Mouse (Mus musculus): ENCODE measurements around the gene Tbl1xr1.

Gene Tbl1xr1

DNA sequence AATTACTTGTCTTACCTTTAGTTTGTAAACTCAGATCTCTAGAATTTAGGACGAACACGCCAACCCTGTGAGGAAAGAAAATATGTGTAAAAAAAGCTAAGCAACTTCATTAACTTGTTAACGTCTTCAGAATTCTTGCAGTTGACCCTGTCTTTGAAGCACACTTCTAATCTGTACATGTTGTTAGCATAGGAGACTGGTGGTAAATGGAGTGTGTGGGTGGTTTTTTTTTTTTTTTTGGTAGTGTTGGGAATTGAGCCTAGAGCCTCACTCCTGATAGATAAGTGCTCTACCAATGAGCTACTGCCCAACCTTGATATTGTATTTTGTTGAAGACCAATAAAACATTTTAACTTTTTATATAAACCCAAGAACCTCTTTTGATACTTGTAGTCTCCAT lies 2.1 kb downstream of the Tbl1xr1 start:
- Histone ChIP-seq H3K4me1 (replicated peaks; ENCODE audit: low read depth, low read length) (peaks cover 69% of the 10 kb centered on the region), H3K36me3 (ENCODE audit: insufficient read depth, low read length) (peaks cover 26% of the 10 kb centered on the region), H3K9me3 (ENCODE audit: low read length) (no peaks in the 10 kb centered on the region), H3K4me3 (replicated peaks; ENCODE audit: low read length) (peak overlapping the region; percentile 88), H3K27me3 (ENCODE audit: insufficient read depth, low read length) (no peaks in the 10 kb centered on the region)
- TF ChIP-seq POU5F1 (IDR thresholded peaks at IDR 0.05; ENCODE audit: borderline replicate concordance, low read length) (no peak), NANOG (IDR thresholded peaks at IDR 0.05; ENCODE audit: borderline replicate concordance, low read length) (no peak), CTCF (conservative IDR thresholded peaks at IDR 0.05; ENCODE audit: low read length) (no peak)

DNA sequence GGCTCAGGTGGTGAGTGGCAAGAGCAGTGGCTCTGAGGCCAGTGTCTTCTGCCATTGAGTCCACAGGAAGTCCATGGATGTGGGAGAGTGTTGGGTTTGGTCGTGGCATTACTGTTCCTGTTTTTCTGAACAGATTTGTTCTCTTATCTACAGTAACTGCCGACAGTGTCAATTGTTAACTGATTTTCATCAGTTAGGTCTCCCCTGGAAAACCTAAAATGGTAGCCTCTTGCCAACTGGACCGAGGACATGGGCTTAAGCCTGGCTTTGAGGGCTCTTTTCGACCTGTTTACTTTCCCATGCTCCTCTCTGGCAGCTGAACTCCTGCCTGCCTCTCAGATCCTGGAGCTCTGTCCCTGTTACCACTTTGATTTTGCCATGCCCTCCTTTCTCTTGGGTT lies 5.4 kb downstream of the Tbl1xr1 start:
- TF ChIP-seq POU5F1 (IDR thresholded peaks at IDR 0.05; ENCODE audit: borderline replicate concordance, low read length) (no peak), NANOG (IDR thresholded peaks at IDR 0.05; ENCODE audit: borderline replicate concordance, low read length) (no peak), CTCF (conservative IDR thresholded peaks at IDR 0.05; ENCODE audit: low read length) (no peak)
- Histone ChIP-seq H3K4me3 (replicated peaks; ENCODE audit: low read length) (no peak overlapping the region), H3K4me1 (replicated peaks; ENCODE audit: low read depth, low read length) (peaks cover 87% of the 10 kb centered on the region)

DNA sequence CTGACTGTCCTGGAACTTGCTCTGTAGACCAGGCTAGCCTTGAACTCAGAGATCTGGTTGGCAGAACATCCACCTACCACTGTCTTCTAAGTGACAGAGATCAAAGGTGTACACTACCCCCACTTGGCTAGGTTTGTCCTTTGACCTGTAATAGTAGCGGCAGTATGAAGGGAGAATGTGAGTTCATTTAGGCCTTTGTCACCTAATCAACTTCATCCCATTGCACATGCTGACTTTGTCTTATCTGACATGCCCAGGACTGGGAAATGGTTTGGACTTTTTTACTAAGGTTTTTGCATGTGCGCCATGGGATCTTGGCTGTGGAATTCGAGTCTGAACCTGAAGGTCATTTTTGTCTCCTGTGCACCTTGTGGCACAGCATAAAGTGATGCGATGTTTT lies 6.4 kb downstream of the Tbl1xr1 start:
- Histone ChIP-seq H3K4me1 (replicated peaks; ENCODE audit: low read depth, low read length) (peaks cover 87% of the 10 kb centered on the region), H3K9me3 (ENCODE audit: low read length) (no peaks in the 10 kb centered on the region), H3K27me3 (ENCODE audit: insufficient read depth, low read length) (no peaks in the 10 kb centered on the region), H3K36me3 (ENCODE audit: insufficient read depth, low read length) (peaks cover 26% of the 10 kb centered on the region), H3K4me3 (replicated peaks; ENCODE audit: low read length) (no peak overlapping the region)
- TF ChIP-seq POU5F1 (IDR thresholded peaks at IDR 0.05; ENCODE audit: borderline replicate concordance, low read length) (no peak), CTCF (conservative IDR thresholded peaks at IDR 0.05; ENCODE audit: low read length) (no peak), NANOG (IDR thresholded peaks at IDR 0.05; ENCODE audit: borderline replicate concordance, low read length) (no peak)

More for the DNA sequence above, 5.4 kb downstream of the Tbl1xr1 start:
- H3K9me3 ChIP-seq (ENCODE audit: low read length), result no peaks in the 10 kb centered on the region
- H3K27me3 ChIP-seq (ENCODE audit: insufficient read depth, low read length), result no peaks in the 10 kb centered on the region
- peaks cover 26% of the 10 kb centered on the region for H3K36me3 ChIP-seq (ENCODE audit: insufficient read depth, low read length)

DNA sequence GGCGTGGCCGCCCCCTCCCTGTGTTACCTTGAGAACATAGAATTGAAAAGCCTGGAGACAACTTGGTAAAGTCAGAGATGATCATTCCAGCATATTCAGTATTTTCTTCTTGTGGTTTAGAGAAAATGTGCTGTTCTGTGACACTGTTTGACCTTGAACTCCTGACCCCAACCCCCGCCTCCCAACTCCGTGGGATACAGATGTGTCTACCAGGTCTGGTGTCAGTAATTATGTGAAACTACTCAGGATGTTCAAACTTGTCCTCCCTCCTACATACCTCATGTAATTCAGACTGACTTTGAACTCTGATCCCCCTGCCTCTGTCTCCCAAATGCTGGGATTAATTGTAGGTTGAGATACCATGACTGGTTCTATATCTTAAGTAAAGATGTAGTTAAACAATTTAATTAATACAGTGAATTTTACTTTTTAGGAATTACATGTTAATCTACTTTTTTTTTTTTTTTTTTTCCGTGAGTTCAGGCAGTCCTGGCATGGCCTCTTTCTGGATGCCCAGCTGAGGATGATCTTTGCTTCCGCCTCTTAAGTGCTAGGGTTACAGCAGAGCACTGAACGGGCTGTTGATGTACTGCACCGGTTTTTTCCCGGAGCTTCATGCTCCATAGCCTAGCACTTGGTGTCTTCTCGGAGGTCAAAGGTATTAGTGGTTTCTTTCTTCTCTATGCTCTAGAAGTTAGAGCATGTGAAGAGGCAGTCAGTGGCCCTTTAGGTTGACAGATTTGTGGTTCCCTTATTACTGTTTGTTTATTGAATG lies 8.0 kb downstream of the Tbl1xr1 start:
- no peaks in the 10 kb centered on the region for H3K27me3 ChIP-seq (ENCODE audit: insufficient read depth, low read length)
- TF ChIP-seq CTCF (conservative IDR thresholded peaks at IDR 0.05; ENCODE audit: low read length) (no peak), NANOG (IDR thresholded peaks at IDR 0.05; ENCODE audit: borderline replicate concordance, low read length) (peak; percentile 11; the same call in 1 of the 2 replicates)

DNA sequence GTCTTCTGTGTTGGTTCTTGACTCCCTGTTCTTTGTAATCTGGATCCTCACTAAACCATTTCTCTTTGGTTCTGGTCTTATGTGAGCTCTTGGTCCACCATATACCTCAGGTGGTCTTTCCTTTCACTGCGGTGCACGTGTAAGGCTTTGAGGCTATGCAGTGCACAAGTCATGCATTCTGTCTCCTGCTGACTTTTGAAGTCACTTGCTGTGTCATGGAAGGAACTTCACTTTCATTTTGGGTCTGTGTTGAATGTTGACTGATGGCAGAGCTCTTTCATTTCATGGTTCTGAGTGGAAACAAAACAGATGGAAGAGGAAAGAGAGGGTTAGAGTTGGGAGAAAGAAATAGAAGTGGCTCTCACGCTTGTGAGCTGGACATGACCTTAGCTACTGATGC lies 13.4 kb downstream of the Tbl1xr1 start:
- no peak for TF ChIP-seq CTCF (conservative IDR thresholded peaks at IDR 0.05; ENCODE audit: low read length)
- no peak for TF ChIP-seq NANOG (IDR thresholded peaks at IDR 0.05; ENCODE audit: borderline replicate concordance, low read length)
- TF ChIP-seq POU5F1 (IDR thresholded peaks at IDR 0.05; ENCODE audit: borderline replicate concordance, low read length), result no peak
- peaks cover 89% of the 10 kb centered on the region for H3K4me1 ChIP-seq (replicated peaks; ENCODE audit: low read depth, low read length)
- H3K36me3 ChIP-seq (ENCODE audit: insufficient read depth, low read length), result peaks cover 41% of the 10 kb centered on the region
- H3K9me3 ChIP-seq (ENCODE audit: low read length), result no peaks in the 10 kb centered on the region
- H3K27me3 ChIP-seq (ENCODE audit: insufficient read depth, low read length), result no peaks in the 10 kb centered on the region
- no peak overlapping the region for H3K4me3 ChIP-seq (replicated peaks; ENCODE audit: low read length)

More for the DNA sequence above, 8.0 kb downstream of the Tbl1xr1 start:
- Histone ChIP-seq H3K4me1 (replicated peaks; ENCODE audit: low read depth, low read length) (peaks cover 86% of the 10 kb centered on the region), H3K9me3 (ENCODE audit: low read length) (no peaks in the 10 kb centered on the region), H3K36me3 (ENCODE audit: insufficient read depth, low read length) (peaks cover 24% of the 10 kb centered on the region), H3K4me3 (replicated peaks; ENCODE audit: low read length) (no peak overlapping the region)

DNA sequence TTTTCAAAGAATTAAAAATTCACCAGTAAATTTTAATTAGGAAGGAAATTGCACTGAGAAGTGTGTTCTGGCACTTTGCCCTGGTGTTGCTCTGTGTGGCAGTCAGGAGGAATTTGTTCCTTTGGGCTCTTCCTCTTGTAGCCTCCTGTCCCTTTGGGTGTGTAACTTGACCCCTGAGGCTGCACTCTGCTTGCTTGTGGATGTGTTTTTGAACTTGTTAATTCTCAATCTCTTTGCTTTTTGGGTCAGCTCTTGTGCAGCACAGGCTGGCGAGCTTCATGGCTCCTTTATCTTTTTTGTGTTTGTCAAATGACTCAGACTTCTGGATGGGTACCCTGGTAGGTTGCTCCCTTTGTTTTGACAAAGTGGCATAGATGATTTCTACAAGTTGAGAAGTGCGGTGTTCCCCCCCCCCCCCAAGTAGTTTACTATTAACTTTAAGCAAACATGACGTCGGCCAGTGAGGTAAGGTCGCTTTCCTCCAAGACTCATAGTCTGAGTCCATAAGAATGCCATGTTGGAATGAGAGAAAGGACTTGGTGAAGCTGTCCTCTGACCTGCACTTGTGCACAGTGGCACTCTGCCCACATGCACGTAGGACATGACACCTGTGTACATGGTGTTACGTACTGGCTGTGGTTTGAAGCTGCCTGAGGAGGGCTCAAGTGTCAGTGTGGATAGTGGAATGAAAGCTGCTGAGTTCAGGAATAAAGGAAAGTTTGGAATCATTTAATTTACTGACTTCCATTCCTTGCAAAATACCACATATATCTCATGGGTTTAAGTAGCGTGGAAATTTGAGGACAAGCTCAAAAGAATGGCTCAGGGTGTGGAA lies 14.2 kb downstream of the Tbl1xr1 start:
- no peaks in the 10 kb centered on the region for H3K27me3 ChIP-seq (ENCODE audit: insufficient read depth, low read length)
- H3K36me3 ChIP-seq (ENCODE audit: insufficient read depth, low read length), result peaks cover 41% of the 10 kb centered on the region
- H3K4me1 ChIP-seq (replicated peaks; ENCODE audit: low read depth, low read length), result peaks cover 84% of the 10 kb centered on the region
- TF ChIP-seq POU5F1 (IDR thresholded peaks at IDR 0.05; ENCODE audit: borderline replicate concordance, low read length), result no peak
- TF ChIP-seq NANOG (IDR thresholded peaks at IDR 0.05; ENCODE audit: borderline replicate concordance, low read length), result no peak
- no peak for TF ChIP-seq CTCF (conservative IDR thresholded peaks at IDR 0.05; ENCODE audit: low read length)
- no peaks in the 10 kb centered on the region for H3K9me3 ChIP-seq (ENCODE audit: low read length)
- H3K4me3 ChIP-seq (replicated peaks; ENCODE audit: low read length), result no peak overlapping the region

DNA sequence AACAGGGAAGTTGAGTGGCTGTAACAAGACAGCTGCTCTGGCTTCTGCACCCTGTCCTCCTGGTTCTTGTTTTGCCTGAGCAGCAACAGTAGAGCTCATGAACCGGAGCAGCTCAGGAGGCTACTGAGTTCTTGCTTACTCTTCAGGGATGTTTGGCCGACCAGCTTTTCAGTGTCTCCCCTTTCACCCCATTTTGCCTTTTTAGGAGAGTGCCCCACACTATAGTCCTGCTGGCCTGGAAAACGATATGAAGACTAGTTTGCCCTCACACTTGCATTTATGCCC lies 14.8 kb downstream of the Tbl1xr1 start:
- Histone ChIP-seq H3K36me3 (ENCODE audit: insufficient read depth, low read length) (peaks cover 41% of the 10 kb centered on the region), H3K4me1 (replicated peaks; ENCODE audit: low read depth, low read length) (peaks cover 85% of the 10 kb centered on the region), H3K4me3 (replicated peaks; ENCODE audit: low read length) (no peak overlapping the region), H3K27me3 (ENCODE audit: insufficient read depth, low read length) (no peaks in the 10 kb centered on the region), H3K9me3 (ENCODE audit: low read length) (no peaks in the 10 kb centered on the region)
- TF ChIP-seq NANOG (IDR thresholded peaks at IDR 0.05; ENCODE audit: borderline replicate concordance, low read length) (no peak), POU5F1 (IDR thresholded peaks at IDR 0.05; ENCODE audit: borderline replicate concordance, low read length) (no peak), CTCF (conservative IDR thresholded peaks at IDR 0.05; ENCODE audit: low read length) (no peak)

DNA sequence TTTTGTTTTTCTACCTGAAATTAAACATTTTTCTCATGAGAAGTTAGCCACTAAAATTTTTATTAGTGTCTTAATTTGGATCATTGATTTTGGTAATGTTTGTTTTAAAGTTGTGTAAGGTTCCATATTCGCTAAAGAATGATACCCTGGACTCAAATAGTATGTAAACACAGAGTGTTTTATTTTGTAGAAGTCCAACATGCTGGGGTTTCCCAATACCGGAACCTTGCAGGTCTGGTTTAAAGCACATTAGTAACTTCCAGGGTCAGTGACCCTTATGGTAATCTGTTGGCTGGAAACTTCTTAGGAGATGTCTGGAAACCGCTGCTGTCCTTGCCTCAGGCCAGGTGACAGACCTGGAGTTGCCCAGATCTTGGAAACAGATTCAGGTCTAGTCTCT lies 15.2 kb downstream of the Tbl1xr1 start:
- no peaks in the 10 kb centered on the region for H3K9me3 ChIP-seq (ENCODE audit: low read length)
- H3K4me1 ChIP-seq (replicated peaks; ENCODE audit: low read depth, low read length), result peaks cover 84% of the 10 kb centered on the region
- TF ChIP-seq CTCF (conservative IDR thresholded peaks at IDR 0.05; ENCODE audit: low read length), result no peak
- no peak for TF ChIP-seq POU5F1 (IDR thresholded peaks at IDR 0.05; ENCODE audit: borderline replicate concordance, low read length)
- TF ChIP-seq NANOG (IDR thresholded peaks at IDR 0.05; ENCODE audit: borderline replicate concordance, low read length), result no peak
- no peaks in the 10 kb centered on the region for H3K27me3 ChIP-seq (ENCODE audit: insufficient read depth, low read length)
- peaks cover 41% of the 10 kb centered on the region for H3K36me3 ChIP-seq (ENCODE audit: insufficient read depth, low read length)
- no peak overlapping the region for H3K4me3 ChIP-seq (replicated peaks; ENCODE audit: low read length)

Data from E14TG2a.4 (cell line).